Mouse (Mus musculus) MEL (cell line): ENCODE results near the gene Slc9a5. TPM values are rescaled to one million over a fixed set of nuclear protein-coding genes. Genes with fewer than 3 reads are reported as not detected.
A peak's percentile ranks its signal among the peaks of the same experiment; 100 is the strongest.

Source experiments
- DNase-seq: peaks from one replicate; pipeline ENCODE4 v3.0.0; 2011; ENCODE audit warnings: low read depth, low spot score
- H3K27ac ChIP-seq: 2 replicates; pipeline ENCODE4 v1.5.1; 2012; ENCODE audit warnings: low read depth, mild to moderate bottlenecking, control low read depth, low read length, moderate library complexity; ENCODE audit not compliant: control insufficient read depth
- H3K27me3 ChIP-seq, 2 experiments: fragments of 150-350 bp in 1 of 2; sonication (generic) in 1 of 2; 2 replicates each; pipeline ENCODE4 v1.6.1; 2012; ENCODE audit warnings: low read length in 2 of 2, mild to moderate bottlenecking in 2 of 2, improper control_type of control experiment in 1 of 2, moderate library complexity in 1 of 2; ENCODE audit not compliant: insufficient read depth in 2 of 2, control insufficient read depth in 1 of 2
- H3K36me3 ChIP-seq, 2 experiments: 2 replicates each; pipeline ENCODE4 v1.6.1; 2012 to 2014; ENCODE audit warnings: low read length in 2 of 2, improper control_type of control experiment in 1 of 2, inconsistent platforms in 1 of 2, mild to moderate bottlenecking in 1 of 2; ENCODE audit not compliant: insufficient read depth in 2 of 2, control insufficient read depth in 1 of 2
- H3K4me1 ChIP-seq, 2 experiments: fragments of 150-350 bp in 1 of 2; sonication (generic) in 1 of 2; 2 replicates each; pipeline ENCODE4 v1.6.1; 2012; ENCODE audit warnings: low read length in 2 of 2, improper control_type of control experiment in 1 of 2, mild to moderate bottlenecking in 1 of 2; ENCODE audit not compliant: insufficient read depth in 2 of 2, control insufficient read depth in 1 of 2
- H3K4me3 ChIP-seq, 2 experiments: fragments of 150-350 bp in 1 of 2; sonication (generic) in 1 of 2; 2 replicates each; pipeline ENCODE4 v1.5.1; 2012; ENCODE audit warnings: low read depth in 2 of 2, low read length in 2 of 2, mild to moderate bottlenecking in 2 of 2, moderate library complexity in 2 of 2, control low read depth in 1 of 2, improper control_type of control experiment in 1 of 2; ENCODE audit not compliant: control insufficient read depth in 1 of 2, insufficient read depth in 1 of 2
- H3K79me2 ChIP-seq: 2 replicates; pipeline ENCODE4 v1.6.1; 2012; ENCODE audit warnings: mild to moderate bottlenecking, low read length, moderate library complexity; ENCODE audit not compliant: control insufficient read depth, poor library complexity, insufficient read depth
- H3K9ac ChIP-seq: 2 replicates; pipeline ENCODE4 v1.6.1; 2012; ENCODE audit warnings: low read depth, mild to moderate bottlenecking, control low read depth, low read length, moderate library complexity; ENCODE audit not compliant: control insufficient read depth, poor library complexity, severe bottlenecking
- H3K9me3 ChIP-seq: fragments of 150-350 bp; sonication (generic); replicated peaks from 2 replicates; pipeline ENCODE4 v1.6.1; 2012; ENCODE audit warnings: mild to moderate bottlenecking, low read length, improper control_type of control experiment, moderate library complexity; ENCODE audit not compliant: insufficient read depth
- CHD1 ChIP-seq: IDR thresholded peaks from 2 replicates; pipeline ENCODE4 v1.6.1; 2012; ENCODE audit warnings: low read depth, mild to moderate bottlenecking, inconsistent platforms, low read length, improper control_type of control experiment
- CHD2 ChIP-seq: IDR thresholded peaks from 2 replicates; pipeline ENCODE4 v1.6.1; 2011; ENCODE audit warnings: low read length, improper control_type of control experiment
- CTCF ChIP-seq, 3 experiments: IDR thresholded peaks in 2 of 3; conservative IDR thresholded peaks in 1 of 3; 2 replicates each; pipeline ENCODE4 v1.5.1; 2011 to 2012; ENCODE audit warnings: low read length in 3 of 3, low read depth in 2 of 3, mild to moderate bottlenecking in 2 of 3, improper control_type of control experiment in 1 of 3, inconsistent platforms in 1 of 3, mixed read lengths in 1 of 3, moderate library complexity in 1 of 3; ENCODE audit not compliant: control insufficient read depth in 1 of 3, insufficient read depth in 1 of 3, poor library complexity in 1 of 3, severe bottlenecking in 1 of 3
- E2F4 ChIP-seq: IDR thresholded peaks from 2 replicates; pipeline ENCODE4 v1.6.1; 2011; ENCODE audit warnings: low read depth, low read length, improper control_type of control experiment, borderline replicate concordance
- ELF1 ChIP-seq: IDR thresholded peaks from 2 replicates; pipeline ENCODE4 v1.6.1; 2014; ENCODE audit warnings: low read depth, mild to moderate bottlenecking, inconsistent platforms, low read length, improper control_type of control experiment, moderate library complexity
- EP300 ChIP-seq, 2 experiments: IDR thresholded peaks; 2 replicates each; pipeline ENCODE4 v1.6.1; 2011; ENCODE audit warnings: improper control_type of control experiment in 2 of 2, low read length in 2 of 2, low read depth in 1 of 2, mild to moderate bottlenecking in 1 of 2
- GATA1 ChIP-seq: IDR thresholded peaks from 2 replicates; pipeline ENCODE4 v1.6.1; 2011; ENCODE audit warnings: low read depth, low read length, improper control_type of control experiment
- JUND ChIP-seq: IDR thresholded peaks from 2 replicates; pipeline ENCODE4 v1.6.1; 2011; ENCODE audit warnings: low read depth, mild to moderate bottlenecking, improper control_type of control experiment, low read length
- KAT2A ChIP-seq: conservative IDR thresholded peaks from 2 replicates; pipeline ENCODE4 v1.6.1; 2012; ENCODE audit warnings: low read depth, low read length, improper control_type of control experiment, inconsistent platforms
- MAFK ChIP-seq: IDR thresholded peaks from 2 replicates; pipeline ENCODE4 v1.6.1; 2011; ENCODE audit warnings: low read depth, mild to moderate bottlenecking, low read length, improper control_type of control experiment, borderline replicate concordance
- MAZ ChIP-seq: IDR thresholded peaks from 2 replicates; pipeline ENCODE4 v1.6.1; 2012; ENCODE audit warnings: low read depth, mild to moderate bottlenecking, inconsistent platforms, low read length, improper control_type of control experiment
- MXI1 ChIP-seq: IDR thresholded peaks from 2 replicates; pipeline ENCODE4 v1.6.1; 2011; ENCODE audit warnings: mild to moderate bottlenecking, low read depth, low read length, improper control_type of control experiment
- MYB ChIP-seq: IDR thresholded peaks from 2 replicates; pipeline ENCODE4 v1.6.1; 2011; ENCODE audit warnings: mild to moderate bottlenecking, low read depth, low read length, improper control_type of control experiment
- MYC ChIP-seq: IDR thresholded peaks from 2 replicates; pipeline ENCODE4 v1.6.1; 2011; ENCODE audit warnings: low read depth, mild to moderate bottlenecking, low read length, improper control_type of control experiment, moderate library complexity
- NELFE ChIP-seq: IDR thresholded peaks from 2 replicates; pipeline ENCODE4 v1.6.1; 2011; ENCODE audit warnings: low read depth, low read length, improper control_type of control experiment
- NRF1 ChIP-seq: IDR thresholded peaks from 2 replicates; pipeline ENCODE4 v1.6.1; 2014; ENCODE audit warnings: low read depth, mild to moderate bottlenecking, inconsistent platforms, low read length, improper control_type of control experiment, moderate library complexity; ENCODE audit not compliant: poor library complexity, insufficient read depth, severe bottlenecking
- POLR2A ChIP-seq, 2 experiments: IDR thresholded peaks; 2 replicates each; pipeline ENCODE4 v1.6.1; 2011 to 2012; ENCODE audit warnings: low read length in 2 of 2, mild to moderate bottlenecking in 2 of 2, control low read depth in 1 of 2, improper control_type of control experiment in 1 of 2, low read depth in 1 of 2, moderate library complexity in 1 of 2; ENCODE audit not compliant: control insufficient read depth in 1 of 2, insufficient read depth in 1 of 2, poor library complexity in 1 of 2
- POLR2AphosphoS2 ChIP-seq: IDR thresholded peaks from 2 replicates; pipeline ENCODE4 v1.6.1; 2011; ENCODE audit warnings: low read length, improper control_type of control experiment
- POLR2AphosphoS5 ChIP-seq: IDR thresholded peaks from 2 replicates; pipeline ENCODE4 v1.6.1; 2012; ENCODE audit warnings: low read depth, borderline replicate concordance, mild to moderate bottlenecking, inconsistent platforms, low read length, moderate library complexity, mixed read lengths
- RAD21 ChIP-seq: IDR thresholded peaks from 2 replicates; pipeline ENCODE4 v1.6.1; 2011; ENCODE audit warnings: mild to moderate bottlenecking, low read depth, low read length, improper control_type of control experiment
- RCOR1 ChIP-seq: IDR thresholded peaks from 2 replicates; pipeline ENCODE4 v1.6.1; 2012; ENCODE audit warnings: low read depth, mild to moderate bottlenecking, inconsistent platforms, low read length, improper control_type of control experiment
- SIN3A ChIP-seq: IDR thresholded peaks from 2 replicates; pipeline ENCODE4 v1.6.1; 2012; ENCODE audit warnings: low read length, improper control_type of control experiment, inconsistent platforms
- SMC3 ChIP-seq: IDR thresholded peaks from 2 replicates; pipeline ENCODE4 v1.6.1; 2011; ENCODE audit warnings: low read depth, low read length, improper control_type of control experiment
- TBP ChIP-seq: IDR thresholded peaks from 2 replicates; pipeline ENCODE4 v1.8.0; 2011; ENCODE audit warnings: low read depth, low read length, improper control_type of control experiment
- TCF12 ChIP-seq: IDR thresholded peaks from 2 replicates; pipeline ENCODE4 v1.6.1; 2014; ENCODE audit warnings: low read depth, mild to moderate bottlenecking, inconsistent platforms, low read length, improper control_type of control experiment, moderate library complexity
- UBTF ChIP-seq: IDR thresholded peaks from 2 replicates; pipeline ENCODE4 v1.6.1; 2012; ENCODE audit warnings: low read depth, mild to moderate bottlenecking, inconsistent platforms, low read length, improper control_type of control experiment, moderate library complexity, borderline replicate concordance; ENCODE audit not compliant: insufficient read depth
- USF1 ChIP-seq: IDR thresholded peaks from 2 replicates; pipeline ENCODE4 v1.6.1; 2014; ENCODE audit warnings: low read depth, mild to moderate bottlenecking, inconsistent platforms, low read length, improper control_type of control experiment, moderate library complexity
- ZKSCAN1 ChIP-seq: IDR thresholded peaks from 2 replicates; pipeline ENCODE4 v1.6.1; 2012; ENCODE audit warnings: low read depth, mild to moderate bottlenecking, inconsistent platforms, low read length, improper control_type of control experiment, moderate library complexity
- ZMIZ1 ChIP-seq: IDR thresholded peaks from 2 replicates; pipeline ENCODE4 v1.6.1; 2012; ENCODE audit warnings: low read depth, mild to moderate bottlenecking, inconsistent platforms, low read length, improper control_type of control experiment, moderate library complexity
- ZNF384 ChIP-seq: IDR thresholded peaks from 2 replicates; pipeline ENCODE4 v1.6.1; 2012; ENCODE audit warnings: low read depth, mild to moderate bottlenecking, inconsistent platforms, low read length, improper control_type of control experiment
- polyA plus RNA-seq, 2 experiments: library from polyadenylated mRNA; stranded (reverse) in 1 of 2; unstranded in 1 of 2; fragments of >175 nt in 1 of 2; fragments of >200 nt in 1 of 2; gene quantifications; 2 replicates each; pipeline versions ENCODE4 v1.2.1 to v1.2.4; 2012; ENCODE audit warnings: low replicate concordance in 2 of 2, low read depth in 1 of 2; ENCODE audit not compliant: insufficient read length in 2 of 2, insufficient read depth in 1 of 2, missing spikeins in 1 of 2
- total RNA-seq: library from RNA; depleted of rRNA; stranded (reverse); fragments of 300-350 nt; gene quantifications from 2 replicates; pipeline ENCODE4 v1.2.3, GENCODE M21; 2012

The Slc9a5 gene
- total and polyA plus RNA-seq, 3 experiments, result 0.12 to 1.9 TPM; not detected in 1

GRCm38 (mm10) chr8:105304325-105305210, 44.1 kb upstream of the Slc9a5 start (continued):
- no peak for TF ChIP-seq NRF1
- TF ChIP-seq ZMIZ1, result peak; percentile 15; the same call in 1 of the 2 replicates
- TF ChIP-seq MYB, result no peak
- TF ChIP-seq CTCF (IDR thresholded peaks at IDR 0.05 in 2 of 3, conservative IDR thresholded peaks at IDR 0.05 in 1 of 3; ENCODE audit: control insufficient read depth in 1 of 3, insufficient read depth in 1 of 3, low read depth in 2 of 3, low read length in 3 of 3, poor library complexity in 1 of 3, severe bottlenecking in 1 of 3), result no peak
- TF ChIP-seq, all 39 proteins: peak for 11

- H3K27ac ChIP-seq, result peak within 1 kb of the TSS; percentile 34
- H3K4me1 ChIP-seq, result peaks cover 0 to 29% of the 10 kb centered on the region in 2 experiments; a peak in 3 of 4 replicates
- no peaks in the 10 kb centered on the region for H3K9me3 ChIP-seq
- no peak for TF ChIP-seq ELF1
- TF ChIP-seq MYB, result no peak
- TF ChIP-seq TBP, result no peak
- TF ChIP-seq JUND, result no peak
- 0 out of 2 replicates have a peak, but pooled peaks have one; percentile 14 for TF ChIP-seq SMC3
- TF ChIP-seq CHD2, result no peak
- no peak for TF ChIP-seq KAT2A
- TF ChIP-seq MAZ, result no peak
- no peak for TF ChIP-seq RAD21
- no peak for TF ChIP-seq ZNF384
- TF ChIP-seq UBTF, result no peak
- no peak for TF ChIP-seq NELFE
- TF ChIP-seq POLR2AphosphoS5, result no peak
- TF ChIP-seq POLR2AphosphoS2, result peak; percentile 97
- TF ChIP-seq CTCF (IDR thresholded peaks at IDR 0.05 in 2 of 3, conservative IDR thresholded peaks at IDR 0.05 in 1 of 3; ENCODE audit: control insufficient read depth in 1 of 3, insufficient read depth in 1 of 3, low read depth in 2 of 3, low read length in 3 of 3, poor library complexity in 1 of 3, severe bottlenecking in 1 of 3), result no peak; a peak in 1 of 6 replicates
- peak in 1 of 2 experiments; percentile 40; a peak in 2 of 4 replicates for TF ChIP-seq POLR2A (IDR thresholded peaks at IDR 0.05; ENCODE audit: control insufficient read depth in 1 of 2, insufficient read depth in 1 of 2, low read depth in 1 of 2, low read length in 2 of 2, poor library complexity in 1 of 2)
- TF ChIP-seq NRF1, result no peak
- no peak for TF ChIP-seq RCOR1
- no peak for TF ChIP-seq MAFK
- TF ChIP-seq E2F4, result no peak
- no peak for TF ChIP-seq GATA1
- TF ChIP-seq CHD1, result no peak
- TF ChIP-seq MXI1, result no peak
- TF ChIP-seq MYC, result no peak
- no peak for TF ChIP-seq TCF12
- TF ChIP-seq USF1, result no peak
- no peak for TF ChIP-seq ZKSCAN1
- TF ChIP-seq EP300 (IDR thresholded peaks at IDR 0.05; ENCODE audit: low read depth in 1 of 2, low read length in 2 of 2), result no peak
- no peak for TF ChIP-seq SIN3A
- TF ChIP-seq ZMIZ1, result peak; percentile 72
- no peak within 1 kb of the TSS for H3K9ac ChIP-seq
- DNase-seq, result peak; percentile 34
- no peak within 1 kb of the TSS for H3K4me3 ChIP-seq
- H3K27me3 ChIP-seq, result no peaks in the 10 kb centered on the region
- peaks cover 7% of the 10 kb centered on the region for H3K79me2 ChIP-seq
- peaks cover 16 to 33% of the 10 kb centered on the region in 2 experiments for H3K36me3 ChIP-seq
Measured at GRCm38 (mm10) chr8:105305211-105306145, 43.2 kb upstream of the Slc9a5 start, which contains the start of gene Elmo3. TSS of gene Elmo3 (plus strand) at chr8:105305601.
